Mouse (Mus musculus) midbrain, embryonic 15.5 days (tissue): ENCODE results near the gene Grin2d. TPM values are rescaled to one million over a fixed set of nuclear protein-coding genes. Genes with fewer than 3 reads are reported as not detected.
"Not testable (repeated sequence)": the region's sequence is repeated elsewhere in the genome, so short reads cannot be mapped to it uniquely, and the experiment has no call there.

ENCODE experiments used
- ATAC-seq: fragments of 200-750 bp; cut with Nextera tagmentation; replicated peaks from 2 replicates; pipeline ENCODE4 v1.8.0; 2017; ENCODE audit warnings: moderate TSS enrichment
- H3K27ac ChIP-seq: fragments of 300-500 bp; sonication (generic); 2 replicates; pipeline ENCODE4 v1.5.1; 2015; ENCODE audit warnings: mild to moderate bottlenecking, inconsistent platforms
- H3K27me3 ChIP-seq: fragments of 300-500 bp; sonication (generic); replicated peaks from 2 replicates; pipeline ENCODE4 v1.6.1; 2015; ENCODE audit warnings: inconsistent platforms
- H3K36me3 ChIP-seq: fragments of 300-500 bp; sonication (generic); replicated peaks from 2 replicates; pipeline ENCODE4 v1.6.1; 2015; ENCODE audit warnings: inconsistent platforms
- H3K4me1 ChIP-seq: fragments of 300-500 bp; sonication (generic); 2 replicates; pipeline ENCODE4 v1.6.1; 2015; ENCODE audit warnings: inconsistent platforms
- H3K4me2 ChIP-seq: fragments of 300-500 bp; sonication (generic); 2 replicates; pipeline ENCODE4 v1.6.1; 2015; ENCODE audit warnings: inconsistent platforms, mild to moderate bottlenecking, moderate library complexity
- H3K4me3 ChIP-seq: fragments of 300-500 bp; sonication (generic); 2 replicates; pipeline ENCODE4 v1.5.1; 2015; ENCODE audit warnings: mild to moderate bottlenecking, inconsistent platforms
- H3K9ac ChIP-seq: fragments of 300-500 bp; sonication (generic); 2 replicates; pipeline ENCODE4 v1.6.1; 2015; ENCODE audit warnings: mild to moderate bottlenecking, inconsistent platforms
- H3K9me3 ChIP-seq: fragments of 300-500 bp; sonication (generic); 2 replicates; pipeline ENCODE4 v1.6.1; 2016; ENCODE audit warnings: inconsistent platforms
- WGBS: fragments of 180-500 bp; shearing (Covaris S2); methylation state at CpG from one replicate; pipeline ENCODE4 v1.1.7; 2015; ENCODE audit warnings: mixed read lengths; 5-methylcytosine and 5-hydroxymethylcytosine counted together
- polyA plus RNA-seq: library from polyadenylated mRNA; unstranded; fragments of >200 nt; fragmentation: Nextera tagmentation; extraction: Ambion mirVana; gene quantifications from 2 replicates; pipeline ENCODE4 v1.2.1, GENCODE M21; 2015

Grin2d gene
- polyA plus RNA-seq: 2.7 and 3.9 TPM in 2 replicates

GRCm38 (mm10) chr7:45878278-45878677 lies at the start of gene Grin2d:
Grin2d (minus strand) TSS chr7:45878378.
- not testable (repeated sequence) for H3K9me3 ChIP-seq, H3K27me3 ChIP-seq, H3K4me2 ChIP-seq, H3K9ac ChIP-seq, H3K4me3 ChIP-seq, H3K27ac ChIP-seq, ATAC-seq
- WGBS: 91% methylated on average over 1 of the region's 1 CpGs
- peaks cover 46% of the 10 kb centered on the region for H3K36me3 ChIP-seq
- H3K4me1 ChIP-seq: peaks cover 22% of the 10 kb centered on the region

GRCm38 (mm10) chr7:45924429-45924816 lies 46.2 kb upstream of the Grin2d start:
- Histone ChIP-seq H3K27me3 (peaks cover 8% of the 10 kb centered on the region; the same call in 1 of the 2 replicates), H3K36me3 (no peaks in the 10 kb centered on the region), H3K4me1 (peaks cover 15% of the 10 kb centered on the region), H3K4me3 (peak overlapping the region; percentile 49), H3K4me2 (peak overlapping the region; percentile 83), H3K27ac (no peak overlapping the region), H3K9ac (no peak overlapping the region), H3K9me3 (no peaks in the 10 kb centered on the region)
- no peak for ATAC-seq
- 14% methylated on average over 14 of the region's 14 CpGs for WGBS

DNA sequence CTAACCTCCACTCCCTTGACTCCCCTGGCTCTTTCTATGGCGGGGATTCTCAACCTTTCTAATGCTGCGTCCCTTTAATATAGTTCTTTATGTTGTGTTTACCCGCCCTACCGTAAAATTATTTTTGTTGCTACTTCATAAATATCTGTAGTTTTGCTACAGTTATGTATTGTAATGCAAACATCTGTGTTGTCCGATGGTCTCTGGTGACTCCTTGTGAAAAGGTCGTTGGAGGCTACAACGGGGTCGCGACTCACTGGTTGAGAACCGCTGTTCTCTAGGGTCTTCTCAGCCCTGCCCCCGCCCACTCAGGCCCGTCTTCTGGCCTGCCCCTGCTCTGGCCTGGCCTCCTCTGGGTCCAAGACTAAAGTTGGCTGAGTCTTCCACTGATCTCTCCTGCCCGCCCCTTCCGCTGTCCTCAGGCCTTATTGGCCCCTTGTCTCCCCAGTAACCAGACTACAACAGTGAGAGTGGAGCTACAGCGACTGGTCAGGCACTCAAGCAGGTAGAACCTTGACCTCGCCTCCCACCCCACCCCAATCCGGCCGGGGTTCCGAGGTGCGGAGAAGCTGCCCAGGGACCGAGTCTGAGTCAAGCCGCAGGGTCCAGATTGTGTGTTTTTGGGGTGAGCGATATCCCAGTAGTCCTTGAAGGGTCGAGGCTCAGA lies 45.7 kb upstream of the Grin2d start, which contains the start of gene Ccdc114:
TSS of gene Ccdc114 (plus strand) at position 311 of the 667 bp plus-strand sequence.
- H3K4me3 ChIP-seq: peak within 1 kb of the TSS; percentile 49
- no peaks in the 10 kb centered on the region for H3K36me3 ChIP-seq
- peaks cover 15% of the 10 kb centered on the region for H3K4me1 ChIP-seq
- peak; percentile 55 for ATAC-seq
- H3K27ac ChIP-seq: peak within 1 kb of the TSS; percentile 80
- H3K27me3 ChIP-seq: peaks cover 10% of the 10 kb centered on the region; the same call in 1 of the 2 replicates
- H3K9ac ChIP-seq: peak within 1 kb of the TSS; percentile 46
- WGBS: 4% methylated on average over 24 of the region's 24 CpGs
- H3K9me3 ChIP-seq: no peaks in the 10 kb centered on the region
- H3K4me2 ChIP-seq: peak within 1 kb of the TSS; percentile 83

GRCm38 (mm10) chr7:45922928-45923761 lies 45.0 kb upstream of the Grin2d start:
- peak overlapping the region; percentile 49 for H3K4me3 ChIP-seq
- no peaks in the 10 kb centered on the region for H3K36me3 ChIP-seq
- H3K27ac ChIP-seq: peak overlapping the region; percentile 80
- H3K27me3 ChIP-seq: peaks cover 8% of the 10 kb centered on the region; the same call in 1 of the 2 replicates
- peak overlapping the region; percentile 46 for H3K9ac ChIP-seq
- H3K4me1 ChIP-seq: peaks cover 15% of the 10 kb centered on the region
- H3K4me2 ChIP-seq: peak overlapping the region; percentile 83
- WGBS: under 1% methylated on average over 37 of the region's 37 CpGs
- H3K9me3 ChIP-seq: no peaks in the 10 kb centered on the region
- peak; percentile 91 for ATAC-seq

GRCm38 (mm10) chr7:45921950-45922600 lies 43.9 kb upstream of the Grin2d start:
- Histone ChIP-seq H3K4me3 (no peak overlapping the region), H3K27me3 (0 out of 2 replicates have a peak, but pooled peaks cover 3% of the 10 kb centered on the region), H3K9ac (no peak overlapping the region), H3K4me1 (peaks cover 22% of the 10 kb centered on the region), H3K9me3 (no peaks in the 10 kb centered on the region), H3K27ac (peak overlapping the region; percentile 80; the same call in 1 of the 2 replicates), H3K36me3 (no peaks in the 10 kb centered on the region), H3K4me2 (no peak overlapping the region)
- ATAC-seq: no peak
- 90% methylated on average over 12 of the region's 12 CpGs for WGBS

GRCm38 (mm10) chr7:45921242-45921621 lies 43.1 kb upstream of the Grin2d start, which contains the start of gene Emp3:
Emp3 (minus strand) TSS chr7:45921404.
- 48% methylated on average over 9 of the region's 9 CpGs for WGBS
- no peak for ATAC-seq
- H3K4me1 ChIP-seq: peaks cover 31% of the 10 kb centered on the region
- peak within 1 kb of the TSS; percentile 2; the same call in 1 of the 2 replicates for H3K4me3 ChIP-seq
- 0 out of 2 replicates have a peak, but pooled peaks cover 3% of the 10 kb centered on the region for H3K27me3 ChIP-seq
- no peak within 1 kb of the TSS for H3K9ac ChIP-seq
- H3K36me3 ChIP-seq: no peaks in the 10 kb centered on the region
- no peaks in the 10 kb centered on the region for H3K9me3 ChIP-seq
- H3K4me2 ChIP-seq: 0 out of 2 replicates have a peak within 1 kb of the TSS, but pooled peaks have one; percentile 3
- 0 out of 2 replicates have a peak within 1 kb of the TSS, but pooled peaks have one; percentile 80 for H3K27ac ChIP-seq

GRCm38 (mm10) chr7:45920583-45921241 lies 42.5 kb upstream of the Grin2d start:
- H3K36me3 ChIP-seq: no peaks in the 10 kb centered on the region
- 59% methylated on average over 9 of the region's 9 CpGs for WGBS
- no peak overlapping the region for H3K27ac ChIP-seq
- no peaks in the 10 kb centered on the region for H3K9me3 ChIP-seq
- H3K27me3 ChIP-seq: 0 out of 2 replicates have a peak, but pooled peaks cover 3% of the 10 kb centered on the region
- H3K4me2 ChIP-seq: 0 out of 2 replicates have a peak overlapping the region, but pooled peaks have one; percentile 3
- peak overlapping the region; percentile 2; the same call in 1 of the 2 replicates for H3K4me3 ChIP-seq
- no peak for ATAC-seq
- no peak overlapping the region for H3K9ac ChIP-seq
- peaks cover 36% of the 10 kb centered on the region for H3K4me1 ChIP-seq

DNA sequence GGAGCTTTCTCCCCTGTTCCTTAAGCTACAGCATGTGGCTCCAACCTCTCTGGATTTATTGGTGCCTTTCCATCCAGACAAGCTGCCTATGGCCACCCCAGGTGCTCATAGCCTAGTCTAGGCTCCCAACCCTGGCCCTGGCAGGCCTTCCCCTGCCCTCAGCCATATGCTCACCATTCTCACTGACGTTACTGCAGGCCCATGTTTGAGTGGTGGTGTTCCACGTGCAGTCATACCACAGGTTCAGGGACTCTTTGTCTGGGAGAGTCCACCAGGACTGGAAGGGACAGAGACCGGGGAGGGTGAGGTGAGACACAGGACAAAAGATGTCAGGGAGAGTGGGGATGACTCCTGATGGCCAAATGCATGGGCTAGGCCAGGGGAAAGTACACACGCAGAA lies 41.6 kb upstream of the Grin2d start:
- H3K9me3 ChIP-seq: no peaks in the 10 kb centered on the region
- WGBS: 90% methylated on average over 4 of the region's 4 CpGs
- H3K4me2 ChIP-seq: no peak overlapping the region
- peaks cover 40% of the 10 kb centered on the region for H3K4me1 ChIP-seq
- H3K27me3 ChIP-seq: 0 out of 2 replicates have a peak, but pooled peaks cover 3% of the 10 kb centered on the region
- no peak overlapping the region for H3K4me3 ChIP-seq
- no peaks in the 10 kb centered on the region for H3K36me3 ChIP-seq
- no peak overlapping the region for H3K9ac ChIP-seq
- no peak for ATAC-seq
- no peak overlapping the region for H3K27ac ChIP-seq

GRCm38 (mm10) chr7:45919083-45919671 lies 41.0 kb upstream of the Grin2d start:
- Histone ChIP-seq H3K27me3 (0 out of 2 replicates have a peak, but pooled peaks cover 3% of the 10 kb centered on the region), H3K9me3 (no peaks in the 10 kb centered on the region), H3K9ac (no peak overlapping the region), H3K4me1 (peaks cover 38% of the 10 kb centered on the region), H3K27ac (no peak overlapping the region), H3K4me2 (no peak overlapping the region), H3K4me3 (no peak overlapping the region), H3K36me3 (no peaks in the 10 kb centered on the region)
- WGBS: 57% methylated on average over 14 of the region's 14 CpGs
- ATAC-seq: no peak

DNA sequence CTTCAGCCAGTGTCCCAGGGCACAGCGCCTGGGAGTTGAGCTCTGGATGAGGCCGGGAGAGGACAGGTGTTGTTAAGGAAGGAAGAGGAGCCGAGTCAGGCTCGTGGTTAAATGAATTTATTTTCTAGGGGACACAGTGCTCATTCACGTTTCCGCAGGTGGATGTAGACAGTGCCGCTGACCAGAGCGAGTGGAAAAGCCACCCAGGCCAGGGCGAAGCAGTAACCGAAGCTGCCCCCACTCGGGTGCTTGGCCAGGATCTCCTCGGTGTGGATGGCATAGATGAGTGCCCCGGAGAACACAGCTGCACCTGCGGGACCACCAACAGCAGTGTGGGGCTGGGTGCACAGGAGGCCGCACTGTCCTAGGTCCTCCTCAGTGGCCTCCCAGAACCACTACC lies 39.7 kb upstream of the Grin2d start:
- no peak overlapping the region for H3K27ac ChIP-seq
- H3K4me1 ChIP-seq: peaks cover 32% of the 10 kb centered on the region
- H3K4me3 ChIP-seq: no peak overlapping the region
- no peaks in the 10 kb centered on the region for H3K36me3 ChIP-seq
- WGBS: 85% methylated on average over 15 of the region's 15 CpGs
- no peak for ATAC-seq
- H3K4me2 ChIP-seq: no peak overlapping the region
- H3K9ac ChIP-seq: no peak overlapping the region
- H3K9me3 ChIP-seq: no peaks in the 10 kb centered on the region
- H3K27me3 ChIP-seq: 0 out of 2 replicates have a peak, but pooled peaks cover 3% of the 10 kb centered on the region
